Mouse (Mus musculus): ENCODE measurements around the gene Uck1. TPM values are rescaled to one million over a fixed set of nuclear protein-coding genes. Genes with fewer than 3 reads are reported as not detected.

Gene Uck1
- 33.5 and 35.6 TPM in 2 replicates for polyA plus RNA-seq (2021; fragmentation: Nextera tagmentation)
- long read RNA-seq, experiment 1, transcript Uck1-201 (7 exons, 2,005 nt) = major isoform, 72 of 79 reads
- long read RNA-seq, experiment 1, partial matches to known transcripts = 5 of 79 reads
- long read RNA-seq, experiment 1, other reads (novel, unspliced or antisense) = 1 of 79 reads
- long read RNA-seq, experiment 2, transcript Uck1-201 (7 exons, 2,005 nt) = major isoform, 216 of 228 reads
- long read RNA-seq, experiment 2, partial matches to known transcripts = 6 of 228 reads
- long read RNA-seq, experiment 2, other reads (novel, unspliced or antisense) = 6 of 228 reads

GRCm38 (mm10) chr2:32259657-32260417, at the start of gene Uck1:
Gene Uck1, minus strand, starts transcription at chr2:32260159.

GRCm38 (mm10) chr2:32287923-32288367, 28.0 kb upstream of the Uck1 start, which contains the start of gene Swi5:
Gene Swi5, minus strand, starts transcription at chr2:32288075.

GRCm38 (mm10) chr2:32287334-32287840, 27.4 kb upstream of the Uck1 start, which contains the start of gene Golga2:
Gene Golga2, plus strand, starts transcription at chr2:32287384.

GRCm38 (mm10) chr2:32235886-32236759, 23.8 kb downstream of the Uck1 start, which contains the start of gene Pomt1:
Gene Pomt1, plus strand, starts transcription at chr2:32236590.

Other genes with a start within 250 kb of the Uck1 start
- 0.53 and 0.94 TPM in 2 replicates for gene Fam78a, start 175.3 kb downstream of the Uck1 start, polyA plus RNA-seq (2021; fragmentation: Nextera tagmentation)
- gene Plpp7, start 164.6 kb downstream of the Uck1 start, polyA plus RNA-seq (2021; fragmentation: Nextera tagmentation) = 36.7 and 39.3 TPM in 2 replicates
- 42.2 and 47.4 TPM in 2 replicates for gene Prrc2b, start 109.1 kb downstream of the Uck1 start, polyA plus RNA-seq (2021; fragmentation: Nextera tagmentation)
- gene Pomt1, start 23.6 kb downstream of the Uck1 start, polyA plus RNA-seq (2021; fragmentation: Nextera tagmentation) = 10.2 and 11.4 TPM in 2 replicates
- gene Golga2, start 27.2 kb upstream of the Uck1 start, polyA plus RNA-seq (2021; fragmentation: Nextera tagmentation) = 17.8 and 22.2 TPM in 2 replicates
- 131 and 165 TPM in 2 replicates for gene Swi5, start 27.9 kb upstream of the Uck1 start, polyA plus RNA-seq (2021; fragmentation: Nextera tagmentation)
- 19.9 and 28.4 TPM in 2 replicates for gene Ciz1, start 92.2 kb upstream of the Uck1 start, polyA plus RNA-seq (2021; fragmentation: Nextera tagmentation)
- gene Dnm1, start 93.2 kb upstream of the Uck1 start, polyA plus RNA-seq (2021; fragmentation: Nextera tagmentation) = 198 and 300 TPM in 2 replicates
- 559 and 640 TPM in 2 replicates for gene 1110008P14Rik, start 121.8 kb upstream of the Uck1 start, polyA plus RNA-seq (2021; fragmentation: Nextera tagmentation)
- gene Lcn2, start 128.1 kb upstream of the Uck1 start, polyA plus RNA-seq (2021; fragmentation: Nextera tagmentation) = 0.21 and 0.65 TPM in 2 replicates
- gene Ptges2, start 135.7 kb upstream of the Uck1 start, polyA plus RNA-seq (2021; fragmentation: Nextera tagmentation) = 24.8 and 25.1 TPM in 2 replicates
- 2.0 and 3.3 TPM in 2 replicates for gene Naif1, start 190.3 kb upstream of the Uck1 start, polyA plus RNA-seq (2021; fragmentation: Nextera tagmentation)
- 27.1 and 32.0 TPM in 2 replicates for gene Slc25a25, start 191.3 kb upstream of the Uck1 start, polyA plus RNA-seq (2021; fragmentation: Nextera tagmentation)

All from layer of hippocampus, adult 6 months (tissue).